Mouse (Mus musculus): ENCODE measurements at regions not wholly inside any gene's neighbourhood (a gene's known extent, or its start where the extent isn't known, plus 50 kb on each side); places are given as distances from the start of the nearest gene placed in this dataset.

DNA sequence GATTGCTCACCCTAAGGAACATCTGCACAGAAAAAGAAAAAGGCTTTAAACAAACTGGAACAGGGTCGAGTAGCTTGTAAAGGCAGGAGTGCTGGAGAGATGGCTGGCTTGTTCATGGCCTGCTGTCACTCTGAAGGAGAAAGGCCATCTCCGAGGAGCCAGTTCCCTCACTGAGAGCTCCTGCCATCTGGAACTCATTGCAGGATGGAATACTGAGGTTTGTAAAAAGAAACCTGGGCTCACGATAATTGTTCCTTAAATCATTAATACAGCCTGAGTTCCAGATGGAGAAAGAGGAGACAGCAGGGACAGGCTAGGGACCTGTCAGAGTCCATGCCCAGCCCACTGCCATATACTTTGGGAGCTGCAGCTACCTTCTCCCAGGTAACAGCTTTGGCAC, 100.8 kb upstream of the Gm12830 start:
- no peak for DNase-seq

- no peak for DNase-seq
Measured at GRCm38 (mm10) chr4:114721386-114721785, 100.1 kb upstream of the Gm12830 start.

DNA sequence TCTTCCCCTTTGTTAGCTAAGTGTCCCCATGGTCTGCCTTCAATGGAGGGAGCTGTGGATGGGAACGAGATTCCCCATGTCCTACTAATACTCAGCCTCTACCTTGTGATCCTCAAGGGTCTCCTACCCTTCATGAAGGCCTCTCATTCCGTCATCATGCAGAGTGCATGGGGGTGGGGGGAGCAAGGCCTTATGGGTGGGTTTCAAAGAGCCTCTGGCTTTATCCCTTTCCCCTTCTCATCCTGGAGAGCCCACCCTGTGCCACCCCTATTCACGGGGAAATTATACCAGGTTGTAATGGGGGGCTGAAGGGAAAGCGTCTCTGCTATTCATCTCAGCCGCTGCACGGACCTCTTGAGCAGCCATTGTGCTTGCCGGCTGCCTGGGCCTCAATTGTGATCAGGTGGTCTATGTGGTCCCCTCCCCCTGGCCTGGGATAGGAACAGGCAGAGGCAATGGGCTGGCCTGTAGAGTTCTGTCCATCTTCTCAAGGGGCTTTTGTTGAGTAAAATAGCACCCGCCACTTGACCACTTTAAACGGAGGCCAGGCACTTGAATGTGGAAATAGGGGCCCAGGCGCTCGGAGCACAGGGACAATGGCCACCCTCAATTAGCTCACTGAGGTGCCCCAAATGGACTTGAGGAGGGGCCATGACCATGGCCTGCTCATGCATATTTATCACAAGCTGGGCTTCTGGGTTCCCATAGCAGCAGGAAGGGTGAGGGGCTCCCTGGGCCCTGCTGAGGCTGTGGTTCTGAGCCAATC, 93.1 kb upstream of the Gm12830 start:
- DNase-seq = no peak

- no peak for DNase-seq
Measured at GRCm38 (mm10) chr4:114733256-114734004, 88.1 kb upstream of the Gm12830 start.

DNA sequence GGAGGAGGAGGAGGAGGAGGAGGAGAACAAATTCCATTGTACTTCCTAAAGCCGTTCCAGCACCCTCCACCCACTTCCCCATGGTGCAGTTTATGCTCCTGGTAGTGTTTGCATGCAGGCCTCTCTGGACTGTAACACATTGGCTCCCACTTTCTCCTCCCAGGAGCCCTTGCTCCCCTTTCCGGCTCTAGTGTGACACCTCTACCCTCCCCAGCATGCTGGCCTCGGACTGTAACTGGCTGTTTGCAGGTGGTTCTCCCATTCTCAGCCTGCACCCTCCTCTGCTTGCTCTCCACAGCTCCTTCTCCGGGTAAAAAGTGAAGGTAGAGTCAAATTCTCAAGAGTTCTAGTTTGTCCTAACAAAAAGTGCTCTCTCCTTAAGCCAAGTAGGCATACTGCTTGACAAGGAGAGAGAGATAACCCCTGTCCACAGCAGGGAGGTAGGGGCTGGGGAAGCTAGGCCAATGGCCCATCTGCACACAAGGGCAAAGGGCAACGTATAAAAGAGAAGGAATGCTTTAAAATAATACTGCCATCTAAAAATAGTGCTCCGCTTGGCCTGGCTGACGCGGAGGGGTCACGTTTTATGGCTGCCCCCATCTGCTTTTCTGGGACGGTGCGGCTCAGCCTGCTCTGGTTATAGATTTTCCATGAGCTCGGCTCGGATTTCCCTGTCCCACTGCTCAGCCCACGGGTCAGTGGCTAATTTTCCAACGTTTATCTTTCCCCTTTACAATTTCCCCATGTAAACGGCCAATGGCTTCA, 82.4 kb upstream of the Gm12830 start:
- DNase-seq = peak; percentile 68 to 73

DNA sequence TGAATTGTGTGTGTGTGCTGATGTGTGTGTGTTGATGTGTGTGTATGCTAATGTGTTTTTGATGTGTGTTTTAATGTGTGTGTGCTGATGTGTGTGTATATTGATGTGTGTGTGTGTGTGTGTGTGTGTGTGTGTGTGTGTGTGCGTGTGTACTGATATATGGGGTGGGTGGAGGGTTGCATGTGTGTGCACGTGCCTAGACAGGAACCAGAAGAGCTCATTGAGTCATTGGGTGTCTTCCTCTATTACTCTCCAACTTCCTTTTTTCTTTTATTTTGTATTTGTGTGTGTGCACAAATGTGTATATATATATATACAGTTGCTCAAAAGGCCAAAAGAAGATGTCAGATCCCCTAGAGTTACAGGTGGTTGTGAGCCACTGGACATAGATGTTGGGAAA, 73.4 kb upstream of the Gm12830 start:
- DNase-seq = no peak

DNA sequence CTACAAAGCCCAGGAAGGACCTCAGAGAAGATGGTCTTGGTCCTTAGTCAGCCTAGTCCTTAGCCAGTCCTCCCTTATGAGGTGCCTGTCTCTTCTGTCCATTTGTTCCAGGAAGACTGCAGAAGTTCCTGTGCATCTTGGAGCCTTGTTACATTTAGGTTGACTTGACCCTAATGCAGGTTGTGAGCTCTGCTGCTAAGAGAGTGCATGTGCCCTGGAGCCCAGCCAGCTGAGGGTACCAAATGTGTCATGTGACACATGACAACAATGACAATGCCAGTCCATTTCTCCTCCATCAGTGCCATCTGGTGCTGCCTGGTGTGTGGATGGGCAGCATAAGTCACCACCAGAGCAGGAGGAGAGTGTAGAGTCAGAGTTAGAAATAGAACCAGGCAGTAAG, 61.7 kb upstream of the Gm12830 start:
- no peak for DNase-seq

DNA sequence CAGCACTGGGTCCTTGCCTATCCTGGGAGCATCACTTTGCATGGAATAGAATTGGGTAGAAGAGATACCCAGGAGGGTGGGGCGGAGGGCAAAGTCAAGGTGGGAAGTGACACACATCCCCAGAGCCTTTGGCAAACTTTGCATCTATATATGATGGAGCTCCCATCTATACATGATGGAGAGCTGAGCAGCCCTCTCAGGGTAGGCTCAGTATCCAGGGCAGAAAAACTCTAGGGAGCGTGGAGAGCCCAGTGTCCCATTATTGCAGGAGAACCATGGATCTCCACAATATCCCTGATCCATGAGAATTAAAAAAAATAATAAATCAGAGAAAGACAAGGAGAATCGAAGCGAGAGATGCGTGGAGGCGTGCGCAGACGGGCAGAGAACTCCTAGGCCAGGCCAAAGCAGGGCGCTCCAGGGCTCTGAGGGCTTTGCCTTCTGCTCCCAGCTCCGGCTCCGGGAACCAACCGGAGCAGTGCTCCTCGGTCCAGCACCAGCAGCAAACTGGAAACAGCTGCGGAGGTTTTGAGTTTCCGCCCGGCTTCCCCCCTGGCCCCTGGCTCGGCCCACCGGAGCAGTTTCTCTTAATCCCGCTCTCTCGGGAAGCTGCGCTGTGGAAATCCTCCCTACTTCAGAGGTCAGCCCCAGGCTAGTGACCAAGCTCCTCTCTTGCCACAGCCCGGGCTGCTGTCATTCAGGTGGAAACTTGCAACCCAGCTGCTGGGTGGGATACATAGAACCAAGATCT, 54.7 kb upstream of the Gm12830 start:
- DNase-seq = peak; percentile 55 to 67

All from kidney, postnatal 4 days (tissue).